Mouse (Mus musculus) kidney, adult 2 months (tissue): Measurements from ENCODE around the gene Krtap5-2. TPM values are rescaled to one million over a fixed set of nuclear protein-coding genes. Genes with fewer than 3 reads are reported as not detected.
A peak's percentile ranks its signal among the peaks of the same experiment; 100 is the strongest.
"Not testable (repeated sequence)": the region's sequence is repeated elsewhere in the genome, so short reads cannot be mapped to it uniquely, and the experiment has no call there.

ENCODE experiments used
- DNase-seq: peaks from one replicate; pipeline ENCODE4 v3.0.0; 2021
- H3K27ac ChIP-seq: fragments of 200-500 bp; 2 replicates; pipeline ENCODE4 v1.5.1; 2012; ENCODE audit warnings: low read depth, low read length, control low read depth, inconsistent platforms; ENCODE audit not compliant: insufficient read depth
- H3K27me3 ChIP-seq: fragments of 200-500 bp; replicated peaks from 2 replicates; pipeline ENCODE4 v1.6.1; 2012; ENCODE audit warnings: mild to moderate bottlenecking, moderate library complexity, low read length, inconsistent platforms; ENCODE audit not compliant: control insufficient read depth, insufficient read depth
- H3K36me3 ChIP-seq: fragments of 200-500 bp; 2 replicates; pipeline ENCODE4 v1.6.1; 2012; ENCODE audit warnings: mild to moderate bottlenecking, moderate library complexity, low read length, inconsistent platforms; ENCODE audit not compliant: control insufficient read depth, insufficient read depth
- H3K4me1 ChIP-seq: fragments of 200-500 bp; 2 replicates; pipeline ENCODE4 v1.6.1; 2011; ENCODE audit warnings: low read length; ENCODE audit not compliant: control insufficient read depth, insufficient read depth
- H3K4me3 ChIP-seq: fragments of 200-500 bp; 2 replicates; pipeline ENCODE4 v1.5.1; 2011; ENCODE audit warnings: mild to moderate bottlenecking, low read depth, low read length, control low read depth; ENCODE audit not compliant: insufficient read depth
- CTCF ChIP-seq: fragments of 200-500 bp; conservative IDR thresholded peaks from 2 replicates; pipeline ENCODE4 v1.5.1; 2011; ENCODE audit warnings: low read depth, mild to moderate bottlenecking, control low read depth, low read length, moderate library complexity, mixed read lengths; ENCODE audit not compliant: insufficient read depth, insufficient read length
- POLR2A ChIP-seq: fragments of 200-500 bp; IDR thresholded peaks from one replicate; pipeline ENCODE4 v1.6.1; 2011; ENCODE audit warnings: low read depth, low read length, control low read depth
- WGBS: fragments of 180-500 bp; shearing (Covaris S2); methylation state at CpG from one replicate; pipeline ENCODE4 v1.1.7; 2018; 5-methylcytosine and 5-hydroxymethylcytosine counted together
- polyA plus RNA-seq: library from polyadenylated mRNA; depleted of rRNA; stranded (reverse); fragments of >200 nt; gene quantifications from 2 replicates; pipeline ENCODE4 v1.2.3, GENCODE M21; 2012

Gene Krtap5-2
- polyA plus RNA-seq, 1 experiment: not detected

GRCm38 (mm10) chr7:142190289-142190688 lies 14.5 kb upstream of the Krtap5-2 start, which contains the start of gene Gm10153:
Gene Gm10153 (minus strand): TSS chr7:142190389.
- no peaks in the 10 kb centered on the region for H3K4me1 ChIP-seq
- H3K27ac ChIP-seq: no peak within 1 kb of the TSS
- no peaks in the 10 kb centered on the region for H3K36me3 ChIP-seq
- TF ChIP-seq POLR2A (no peak), CTCF (no peak)
- H3K4me3 ChIP-seq: no peak within 1 kb of the TSS
- no peak for DNase-seq
- 29% methylated on average over 2 of the region's 2 CpGs for WGBS
- no peaks in the 10 kb centered on the region for H3K27me3 ChIP-seq

- Histone ChIP-seq H3K4me3 (no peak overlapping the region), H3K27me3 (no peaks in the 10 kb centered on the region), H3K27ac (no peak overlapping the region), H3K4me1 (no peaks in the 10 kb centered on the region), H3K36me3 (no peaks in the 10 kb centered on the region)
- 66% methylated on average over 2 of the region's 2 CpGs for WGBS
- no peak for DNase-seq
- TF ChIP-seq CTCF (no peak), POLR2A (no peak)
Observed at GRCm38 (mm10) chr7:142188156-142188555, 12.4 kb upstream of the Krtap5-2 start.

- Histone ChIP-seq H3K4me1 (no peaks in the 10 kb centered on the region), H3K36me3 (no peaks in the 10 kb centered on the region), H3K27me3 (no peaks in the 10 kb centered on the region), H3K4me3 (no peak overlapping the region), H3K27ac (no peak overlapping the region)
- WGBS: 55% methylated on average over 1 of the region's 1 CpGs
- DNase-seq: no peak
- TF ChIP-seq POLR2A: no peak
- TF ChIP-seq CTCF: no peak
Observed at GRCm38 (mm10) chr7:142181021-142181420, 5.2 kb upstream of the Krtap5-2 start.

GRCm38 (mm10) chr7:142178685-142179084 lies 2.9 kb upstream of the Krtap5-2 start:
- no peaks in the 10 kb centered on the region for H3K4me1 ChIP-seq
- 90% methylated on average over 1 of the region's 1 CpGs for WGBS
- no peaks in the 10 kb centered on the region for H3K36me3 ChIP-seq
- H3K4me3 ChIP-seq: no peak overlapping the region
- TF ChIP-seq POLR2A (no peak), CTCF (no peak)
- no peaks in the 10 kb centered on the region for H3K27me3 ChIP-seq
- DNase-seq: no peak
- H3K27ac ChIP-seq: no peak overlapping the region

GRCm38 (mm10) chr7:142169836-142170235 lies 6.0 kb downstream of the Krtap5-2 start:
- no peaks in the 10 kb centered on the region for H3K4me1 ChIP-seq
- H3K36me3 ChIP-seq: no peaks in the 10 kb centered on the region
- WGBS: 53% methylated on average over 3 of the region's 3 CpGs
- 0 out of 2 replicates have a peak, but pooled peaks have one; percentile 6 for TF ChIP-seq CTCF
- TF ChIP-seq POLR2A: no peak
- no peaks in the 10 kb centered on the region for H3K27me3 ChIP-seq
- no peak overlapping the region for H3K27ac ChIP-seq
- DNase-seq: no peak
- H3K4me3 ChIP-seq: no peak overlapping the region

GRCm38 (mm10) chr7:142165639-142166038 lies 10.2 kb downstream of the Krtap5-2 start, which contains the start of gene Gm4553:
Gene Gm4553 (minus strand): TSS chr7:142165739.
- not testable (repeated sequence) for H3K27ac ChIP-seq, H3K4me3 ChIP-seq, H3K4me1 ChIP-seq, H3K27me3 ChIP-seq, H3K36me3 ChIP-seq, DNase-seq

GRCm38 (mm10) chr7:142159366-142159765 lies 16.4 kb downstream of the Krtap5-2 start:
- Histone ChIP-seq H3K4me3 (no peak overlapping the region), H3K4me1 (no peaks in the 10 kb centered on the region), H3K36me3 (no peaks in the 10 kb centered on the region), H3K27me3 (no peaks in the 10 kb centered on the region), H3K27ac (no peak overlapping the region)
- no peak for DNase-seq
- TF ChIP-seq POLR2A: no peak
- no peak for TF ChIP-seq CTCF
- WGBS: 91% methylated on average over 3 of the region's 3 CpGs

GRCm38 (mm10) chr7:142157013-142157412 lies 18.8 kb downstream of the Krtap5-2 start, which contains the start of gene Gm29735:
Gene Gm29735 (minus strand): TSS chr7:142157113.
- DNase-seq, H3K27me3 ChIP-seq, H3K36me3 ChIP-seq, H3K27ac ChIP-seq, H3K4me3 ChIP-seq, H3K4me1 ChIP-seq: not testable (repeated sequence)
- 24% methylated on average over 2 of the region's 2 CpGs for WGBS
